Mouse (Mus musculus) skeletal muscle tissue, adult 2 months (tissue): Measurements from ENCODE around the gene Wdr43.
A peak's percentile ranks its signal among the peaks of the same experiment; 100 is the strongest.

Source experiments
- DNase-seq: peaks from one replicate; pipeline ENCODE4 v3.0.0-alpha.2; 2012; ENCODE audit warnings: low read depth, low spot score

The Wdr43 gene

DNA sequence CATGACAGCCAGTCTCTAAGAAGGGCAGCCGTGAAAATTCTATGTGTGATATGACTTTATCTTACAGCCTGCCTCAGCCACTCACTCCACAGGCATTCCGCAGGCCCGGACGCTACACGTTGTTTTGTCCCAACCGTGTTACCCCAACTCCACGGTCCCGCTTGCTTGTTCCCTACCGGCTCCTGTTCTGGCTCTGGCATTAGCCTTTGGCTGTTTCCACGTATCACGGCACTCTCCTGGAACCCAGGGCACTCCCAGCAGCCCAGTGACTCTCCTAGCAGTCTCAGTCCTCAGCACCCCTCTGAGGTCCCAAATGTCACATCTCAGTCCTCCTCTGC, 82.9 kb downstream of the Wdr43 start:
- no peak for DNase-seq

GRCm38 (mm10) chr17:71705113-71705512, 89.4 kb downstream of the Wdr43 start:
- no peak for DNase-seq

DNA sequence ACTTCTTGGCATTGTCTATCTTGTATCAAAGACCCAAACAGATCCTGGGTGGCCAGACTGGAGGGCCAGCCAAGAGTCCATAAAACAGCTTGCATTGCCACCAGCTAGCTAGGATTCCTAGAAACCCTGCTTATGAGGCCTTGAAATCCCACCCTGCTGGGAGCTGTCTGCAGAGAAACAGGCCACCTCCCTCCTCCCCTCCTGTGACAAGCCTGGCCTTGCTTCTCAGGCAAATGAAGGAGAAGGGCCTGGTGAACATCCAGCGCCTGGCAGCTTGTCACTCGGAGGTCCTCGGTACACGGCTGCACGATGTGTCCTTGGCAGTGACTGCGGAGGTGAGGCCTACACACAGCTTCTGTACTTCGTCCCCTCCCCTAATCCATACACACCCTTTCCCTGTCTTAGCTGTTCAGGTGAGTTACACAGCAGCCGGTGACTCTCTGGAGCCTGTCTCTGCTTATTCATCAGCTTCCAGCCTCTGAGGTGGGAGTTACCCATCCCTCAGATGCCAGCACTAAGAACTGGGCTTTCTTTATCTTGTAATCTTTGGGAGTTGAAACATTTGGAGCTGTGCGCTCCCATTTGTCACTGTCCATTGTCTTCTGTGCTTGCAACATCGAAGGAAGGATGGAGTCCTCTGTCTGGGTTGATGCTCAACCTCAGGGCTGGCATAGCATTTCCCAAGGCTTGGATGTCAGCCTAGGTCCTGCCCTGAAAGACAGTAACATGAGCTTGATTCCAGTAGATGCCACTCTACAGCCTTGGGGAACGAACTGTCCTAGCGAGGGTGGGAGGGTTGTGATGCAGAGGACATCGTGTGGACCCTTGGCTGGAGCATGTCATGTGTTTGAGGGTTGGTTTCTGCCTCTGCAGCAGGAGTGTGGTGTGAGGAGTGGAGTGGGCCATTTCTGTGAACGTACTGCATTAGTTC, 90.1 kb downstream of the Wdr43 start:
- DNase-seq: peak; percentile 58

DNA sequence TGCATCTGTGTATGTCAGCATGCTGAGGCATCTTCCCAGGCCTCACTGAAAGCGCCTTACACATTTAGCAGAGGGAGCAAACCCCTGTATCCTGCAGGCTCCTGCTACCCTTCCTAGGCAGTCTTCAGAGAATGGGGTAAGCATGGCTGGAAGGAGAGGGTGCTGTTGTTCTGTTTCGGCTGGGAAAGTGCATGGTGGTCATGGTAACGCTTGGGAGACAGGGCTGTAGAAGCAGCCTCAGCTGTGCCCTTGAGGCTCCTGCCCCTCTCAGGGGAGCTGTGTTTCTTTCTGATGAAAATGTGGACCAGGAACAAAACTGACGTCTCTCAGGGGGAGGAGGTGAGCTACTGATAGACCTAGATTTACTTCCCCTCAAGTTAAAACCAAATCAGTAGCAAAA, 92.0 kb downstream of the Wdr43 start:
- no peak for DNase-seq
